Mouse (Mus musculus) right cerebral cortex, postnatal 4 days (tissue): Measurements from ENCODE around the gene 1110059E24Rik.

Experiments
- DNase-seq: peaks from one replicate; pipeline ENCODE4 v3.0.0-alpha.2; 2022

The 1110059E24Rik gene

DNA sequence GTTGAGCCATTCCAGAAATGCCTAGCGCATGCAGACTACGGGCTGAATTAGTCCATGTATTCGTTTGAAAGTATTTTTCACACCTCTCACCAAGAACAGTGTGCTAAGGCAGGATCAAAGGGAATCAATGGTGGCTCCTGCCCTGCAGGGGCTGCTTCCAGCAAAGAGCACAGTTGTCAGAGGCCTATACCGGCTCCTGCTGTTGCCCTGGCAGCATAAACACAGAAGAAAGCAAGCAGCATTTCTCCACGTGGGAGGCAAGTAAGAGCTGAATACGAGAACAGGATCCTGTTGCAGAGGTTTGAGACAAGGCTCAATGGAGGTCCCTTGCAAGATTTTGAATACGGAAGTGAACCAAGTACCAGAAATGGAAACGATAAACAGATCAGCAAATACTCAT, 82.0 kb downstream of the 1110059E24Rik start:
- DNase-seq = no peak

DNA sequence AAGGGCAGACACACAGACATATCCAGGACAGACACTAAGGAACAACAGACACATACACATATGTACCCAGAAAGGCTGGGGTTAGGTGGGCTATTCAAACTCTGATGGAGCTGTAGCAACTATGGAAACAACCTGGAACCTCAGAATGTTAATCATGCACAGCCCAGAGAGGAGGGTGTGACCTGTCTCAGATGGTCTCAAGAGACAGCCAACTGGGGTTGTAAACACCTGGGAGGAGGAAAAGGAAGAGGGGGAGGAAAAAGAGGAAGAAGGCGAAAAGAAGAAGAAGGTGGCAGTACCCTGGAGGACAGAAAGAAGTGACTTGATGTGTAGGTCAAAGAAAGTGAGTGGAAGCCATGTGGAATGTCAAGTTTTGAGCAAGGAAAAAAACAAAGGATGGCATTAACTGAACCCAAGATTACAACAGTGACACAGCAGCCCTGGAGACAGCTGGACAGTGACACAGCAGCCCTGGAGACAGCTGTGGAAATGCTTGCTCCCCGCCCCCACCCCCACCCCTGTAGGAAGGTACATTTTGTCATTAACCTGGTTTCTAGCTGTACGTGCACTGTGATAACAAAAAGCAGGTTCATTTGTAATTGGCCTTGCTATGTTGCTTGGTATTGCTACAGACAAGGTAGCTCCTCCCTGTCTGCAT, 84.1 kb downstream of the 1110059E24Rik start:
- no peak for DNase-seq

DNA sequence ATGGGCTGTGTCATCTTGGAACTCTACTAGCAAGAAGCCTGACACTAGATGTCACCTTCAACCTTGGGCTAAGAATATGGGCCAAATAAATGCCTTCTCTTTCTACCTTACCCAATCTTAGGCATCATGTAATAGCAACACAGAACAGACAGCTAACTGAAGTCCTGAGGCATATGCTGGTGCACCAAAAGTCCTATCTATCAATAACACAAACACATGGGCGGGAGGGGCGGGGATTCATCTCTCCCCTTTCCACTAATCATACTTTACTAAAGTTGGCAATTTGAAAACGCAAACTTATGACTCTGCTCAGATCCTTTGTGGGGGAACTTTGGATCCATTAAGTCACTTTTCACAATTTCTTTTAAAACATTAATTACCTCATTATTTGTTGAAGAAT, 84.8 kb downstream of the 1110059E24Rik start:
- DNase-seq = no peak

DNA sequence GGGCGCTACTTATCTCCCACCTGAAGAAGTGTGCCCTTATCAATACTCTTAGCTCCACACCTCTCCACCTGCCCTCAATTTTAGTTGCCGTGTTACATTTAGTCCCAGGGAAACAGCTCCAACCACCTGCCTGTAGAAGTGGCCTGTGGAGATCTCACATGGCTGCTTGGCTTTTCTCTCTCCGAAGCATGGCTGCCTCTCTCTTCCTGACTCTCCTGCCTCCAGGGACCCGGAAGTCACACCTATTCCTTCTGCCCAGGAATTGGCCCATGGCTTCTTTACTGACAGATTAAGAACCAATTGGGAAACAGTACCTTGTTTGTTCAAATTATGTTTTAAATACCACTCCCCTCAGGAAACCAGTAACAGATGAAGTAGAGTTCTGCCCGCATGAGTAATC, 86.3 kb downstream of the 1110059E24Rik start:
- no peak for DNase-seq

DNA sequence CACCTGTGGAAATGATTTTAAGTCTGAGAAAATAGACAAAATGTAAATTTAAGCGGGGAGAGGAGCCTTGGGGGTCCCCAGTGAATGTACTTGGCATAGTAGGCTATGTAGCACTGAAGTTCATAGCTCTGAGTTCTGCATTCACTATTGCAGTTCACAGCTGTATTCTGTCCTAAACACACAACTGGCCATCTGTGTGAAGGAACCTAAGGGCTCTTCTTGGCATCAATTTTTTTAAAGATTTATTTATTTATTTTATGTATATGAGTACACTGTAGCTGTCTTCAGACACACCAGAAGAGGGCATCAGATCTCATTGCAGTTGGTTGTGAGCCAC, 88.3 kb downstream of the 1110059E24Rik start:
- no peak for DNase-seq

DNA sequence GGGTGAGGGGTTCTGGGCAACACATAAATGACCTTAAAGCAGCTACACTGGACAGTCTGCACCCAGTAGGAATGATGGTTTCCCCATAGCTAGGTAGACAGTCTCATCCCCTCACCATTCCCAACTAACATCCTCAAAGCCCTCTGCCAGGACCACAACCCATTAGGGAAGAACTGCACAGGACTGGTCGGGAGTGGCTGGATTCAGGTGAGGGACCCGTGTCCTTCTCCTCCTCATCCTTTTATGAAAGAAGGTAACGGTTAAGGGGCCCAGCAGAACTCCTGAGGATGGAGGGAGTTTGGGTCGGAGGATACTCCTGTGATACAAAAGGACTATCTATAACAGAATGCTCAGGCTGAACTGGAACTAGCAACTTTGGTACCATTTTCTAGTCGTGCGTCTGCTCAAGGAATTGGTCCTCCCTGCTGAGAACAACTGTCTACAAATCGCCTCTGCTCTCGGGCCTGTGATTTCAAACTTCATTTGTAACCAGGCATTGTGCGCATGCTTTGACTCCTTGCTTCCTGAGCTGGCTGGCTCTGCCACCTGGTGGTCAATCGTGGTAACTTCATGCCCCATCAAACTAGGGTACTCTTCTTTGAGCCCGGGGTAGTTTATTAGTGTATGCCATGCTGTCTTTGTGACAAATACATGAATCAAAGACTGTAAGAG, 88.9 kb downstream of the 1110059E24Rik start:
- DNase-seq = peak; percentile 86

DNA sequence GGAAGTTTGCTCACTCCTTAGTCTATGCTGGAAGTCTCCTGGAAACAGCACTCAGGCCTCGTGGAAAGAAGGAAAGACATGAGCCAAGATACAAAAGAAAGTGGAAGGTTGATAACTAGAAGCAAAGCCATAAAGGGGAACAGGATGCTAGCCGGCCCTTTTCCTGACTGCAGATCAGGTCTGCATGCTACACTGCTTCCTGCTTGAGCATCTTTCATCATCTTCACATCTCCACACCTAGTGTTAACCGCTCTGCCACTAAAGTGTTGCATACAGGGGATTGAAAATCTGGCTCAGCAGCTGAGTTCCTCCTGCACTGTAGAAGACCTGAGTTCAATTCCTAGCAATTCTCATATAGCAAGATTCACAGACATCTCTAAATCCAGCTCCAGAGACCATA, 89.8 kb downstream of the 1110059E24Rik start:
- DNase-seq = no peak

DNA sequence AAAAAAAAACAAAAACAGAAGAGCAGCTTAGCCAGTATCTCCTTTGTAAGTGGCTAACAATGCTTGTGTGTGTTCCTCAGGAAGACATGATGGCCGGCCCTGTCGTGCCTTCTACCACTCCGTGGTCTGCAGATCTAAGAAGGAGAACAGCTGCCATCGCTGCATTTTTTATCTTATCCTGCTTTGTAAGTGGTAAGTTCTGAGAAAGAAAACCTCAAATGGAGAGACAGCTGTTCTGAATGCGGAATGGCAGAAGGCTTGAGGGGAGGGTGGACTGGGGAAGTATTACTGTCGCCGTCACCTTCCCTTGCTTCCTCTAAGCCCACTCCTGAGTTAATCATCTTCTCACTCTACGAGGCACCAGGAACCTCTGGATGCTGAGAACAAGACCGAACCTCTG, 100.0 kb downstream of the 1110059E24Rik start:
- DNase-seq = no peak

DNA sequence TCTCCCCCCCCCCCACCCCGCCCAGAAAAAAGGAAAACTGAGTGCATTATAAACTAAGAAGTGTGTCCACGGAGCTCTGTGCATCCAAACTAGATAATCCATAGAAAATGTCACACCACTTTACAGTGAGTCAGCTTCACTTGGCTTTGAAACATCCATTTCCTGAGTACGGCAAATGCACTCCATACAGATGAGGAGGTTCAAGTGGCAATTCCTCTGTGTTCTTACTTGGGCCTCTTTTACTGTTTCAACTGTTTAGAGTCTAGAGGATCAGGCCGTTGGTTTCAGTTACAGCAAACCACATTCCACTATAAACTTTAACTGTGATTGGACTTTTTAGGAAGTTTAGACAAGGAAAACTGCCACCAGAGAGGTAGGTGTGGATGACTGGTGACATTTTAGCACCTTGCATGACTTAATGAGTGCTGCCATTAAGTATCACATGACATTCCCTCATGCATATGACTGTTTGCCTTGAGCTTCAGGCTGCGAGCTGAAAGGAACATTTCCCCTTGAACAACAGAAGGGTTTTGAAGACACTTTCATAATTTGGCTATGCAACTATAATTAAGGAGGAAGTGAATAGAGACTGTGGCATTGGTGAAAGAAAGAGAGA, 100.7 kb downstream of the 1110059E24Rik start:
- DNase-seq = no peak

DNA sequence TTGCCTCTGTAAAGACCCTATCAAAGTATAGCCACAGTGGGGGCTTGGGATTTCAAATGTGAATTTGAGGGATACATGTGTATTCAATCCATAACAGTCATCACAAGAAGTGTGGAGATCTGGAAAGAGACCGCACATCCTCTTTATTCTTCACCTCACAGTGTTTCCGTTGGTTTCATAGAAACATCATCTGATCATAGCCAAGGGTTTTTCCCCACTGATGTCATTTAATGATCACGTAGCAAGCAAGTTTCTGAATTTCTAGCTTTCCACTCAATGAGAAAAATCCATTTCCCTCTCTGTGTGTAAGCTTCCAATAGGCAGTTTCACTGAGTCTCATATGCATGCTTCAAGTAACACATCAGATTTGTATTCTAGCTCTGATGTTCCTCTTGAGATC, 103.1 kb downstream of the 1110059E24Rik start:
- DNase-seq = no peak

DNA sequence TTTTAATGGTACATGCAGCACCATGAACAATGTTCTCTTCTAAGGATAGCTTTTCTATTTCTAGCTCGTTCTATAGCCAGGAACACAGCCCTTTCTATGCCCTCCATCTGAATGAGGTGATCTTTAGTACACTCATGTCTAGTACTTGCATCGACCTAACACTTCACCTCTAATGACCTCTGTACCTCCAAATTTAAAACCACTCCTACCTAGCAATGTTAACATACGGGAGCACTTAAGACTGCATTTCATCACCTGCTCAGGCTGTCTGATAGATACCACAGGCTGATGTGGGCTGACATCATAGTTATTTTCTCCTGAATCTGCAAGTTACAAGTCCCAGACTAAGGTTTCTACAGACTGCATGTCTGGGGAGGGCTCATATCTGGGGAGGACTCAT, 103.8 kb downstream of the 1110059E24Rik start:
- no peak for DNase-seq

DNA sequence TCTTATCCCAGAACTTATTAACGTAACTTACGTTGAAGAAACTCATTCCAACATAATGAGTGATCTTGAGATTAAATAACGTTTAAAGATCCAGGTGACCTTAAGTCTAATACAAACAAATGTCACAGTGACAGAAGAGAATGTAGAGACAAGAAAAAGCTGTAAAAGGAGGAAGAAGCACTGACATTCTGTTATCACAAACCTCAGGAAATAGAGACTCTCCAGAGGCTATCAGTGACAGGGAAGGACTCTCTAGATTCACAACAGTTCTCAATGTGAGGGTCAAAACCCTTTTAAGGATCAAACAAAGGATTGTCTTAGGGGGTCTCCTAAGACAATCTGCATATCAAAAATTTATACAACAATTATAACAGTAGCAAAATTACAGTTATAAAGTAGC, 115.7 kb downstream of the 1110059E24Rik start:
- no peak for DNase-seq
